Mouse (Mus musculus) olfactory bulb, adult 2 months (tissue): Measurements from ENCODE around the gene Tmc8.

Source experiments
- CTCF ChIP-seq: fragments of 200-500 bp; IDR thresholded peaks from 2 replicates; pipeline ENCODE4 v1.5.1; 2012; ENCODE audit warnings: low read depth, mild to moderate bottlenecking, low read length, moderate library complexity; ENCODE audit not compliant: insufficient read depth
- POLR2A ChIP-seq: fragments of 200-500 bp; IDR thresholded peaks from 2 replicates; pipeline ENCODE4 v1.6.1; 2012; ENCODE audit warnings: mild to moderate bottlenecking, low read depth, low read length, moderate library complexity; ENCODE audit not compliant: insufficient read depth

- TF ChIP-seq CTCF (no peak), POLR2A (no peak)
Measured at GRCm38 (mm10) chr11:117765361-117765760, 16.5 kb upstream of the Tmc8 start.
